Mouse (Mus musculus): ENCODE measurements at regions not wholly inside any gene's neighbourhood (a gene's known extent, or its start where the extent isn't known, plus 50 kb on each side); places are given as distances from the start of the nearest gene placed in this dataset.

GRCm38 (mm10) chr4:32185986-32186385 lies 52.6 kb upstream of the Bach2 start:
- Histone ChIP-seq H3K27ac (no peak overlapping the region), H3K4me3 (replicated peaks) (no peak overlapping the region), H3K4me1 (replicated peaks) (0 out of 2 replicates have a peak, but pooled peaks cover 2% of the 10 kb centered on the region), H3K9me3 (replicated peaks) (no peaks in the 10 kb centered on the region), H3K27me3 (no peaks in the 10 kb centered on the region), H3K9ac (no peak overlapping the region), H3K4me2 (no peak overlapping the region), H3K36me3 (no peaks in the 10 kb centered on the region)
- WGBS (ENCODE audit: insufficient replicate concordance) = 84% methylated on average over 10 of the region's 10 CpGs
- DNase-seq (no peak), ATAC-seq (ENCODE audit: low read depth) (no peak)

- DNase-seq = no peak
- Histone ChIP-seq H3K9ac (no peak overlapping the region), H3K27me3 (no peaks in the 10 kb centered on the region), H3K4me3 (replicated peaks) (no peak overlapping the region), H3K27ac (no peak overlapping the region), H3K36me3 (no peaks in the 10 kb centered on the region), H3K4me1 (replicated peaks) (0 out of 2 replicates have a peak, but pooled peaks cover 2% of the 10 kb centered on the region), H3K9me3 (replicated peaks) (no peaks in the 10 kb centered on the region), H3K4me2 (no peak overlapping the region)
- ATAC-seq (ENCODE audit: low read depth) = no peak
- WGBS (ENCODE audit: insufficient replicate concordance) = 26% methylated on average over 4 of the region's 4 CpGs
Observed at GRCm38 (mm10) chr4:32187154-32187553, 51.5 kb upstream of the Bach2 start.

GRCm38 (mm10) chr4:32188076-32188475 lies 50.5 kb upstream of the Bach2 start:
- Histone ChIP-seq H3K27ac (no peak overlapping the region), H3K4me1 (replicated peaks) (0 out of 2 replicates have a peak, but pooled peaks cover 2% of the 10 kb centered on the region), H3K27me3 (no peaks in the 10 kb centered on the region), H3K4me2 (no peak overlapping the region), H3K9me3 (replicated peaks) (no peaks in the 10 kb centered on the region), H3K36me3 (no peaks in the 10 kb centered on the region), H3K4me3 (replicated peaks) (no peak overlapping the region), H3K9ac (no peak overlapping the region)
- DNase-seq (no peak), ATAC-seq (ENCODE audit: low read depth) (no peak)
- 56% methylated on average over 1 of the region's 1 CpGs for WGBS (ENCODE audit: insufficient replicate concordance)

DNA sequence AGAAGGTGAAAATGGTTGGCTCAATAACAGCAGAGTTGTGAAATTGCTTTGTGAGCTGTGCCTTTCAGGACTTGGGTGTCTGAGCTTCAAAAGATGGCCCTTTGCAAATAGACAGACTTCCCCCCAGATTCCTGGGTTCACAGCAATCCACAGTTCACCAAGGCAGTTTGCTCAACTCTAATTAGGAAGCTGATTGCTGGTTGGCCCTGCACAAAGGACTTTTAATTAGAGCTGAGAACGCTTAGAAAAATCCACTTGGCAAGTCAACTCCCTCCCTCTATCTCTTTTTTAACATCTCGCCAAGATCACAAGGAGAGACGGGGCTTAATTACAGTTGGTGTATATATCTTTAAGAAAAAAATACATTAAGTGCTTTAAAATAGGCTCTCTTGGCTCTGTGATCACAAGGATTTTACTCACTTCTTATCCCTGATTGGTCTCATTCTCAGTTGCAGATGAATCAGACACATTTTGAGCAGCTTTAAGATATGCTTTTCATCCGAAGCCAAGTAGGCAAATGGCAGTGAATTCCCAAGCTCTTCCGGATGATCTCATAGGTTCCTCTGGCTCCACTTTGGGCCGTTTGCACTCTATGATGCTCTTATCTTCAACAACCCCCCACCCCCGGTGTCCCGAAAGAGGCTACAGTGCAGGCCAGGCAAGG lies 49.7 kb upstream of the Bach2 start:
- Histone ChIP-seq H3K36me3 (no peaks in the 10 kb centered on the region), H3K9ac (no peak overlapping the region), H3K4me3 (replicated peaks) (no peak overlapping the region), H3K4me1 (replicated peaks) (0 out of 2 replicates have a peak, but pooled peaks cover 2% of the 10 kb centered on the region), H3K9me3 (replicated peaks) (no peaks in the 10 kb centered on the region), H3K27ac (no peak overlapping the region), H3K4me2 (no peak overlapping the region), H3K27me3 (no peaks in the 10 kb centered on the region)
- ATAC-seq (ENCODE audit: low read depth) = no peak
- 51% methylated on average over 8 of the region's 8 CpGs for whole genome bisulfite sequencing (ENCODE audit: insufficient replicate concordance)
- no peak for DNase-seq

Measured in liver, embryonic 13.5 days (tissue).